Mouse (Mus musculus) mouse embryonic stem cell (cell line): ENCODE measurements around the gene Cd59a.
"Not testable (repeated sequence)": the region's sequence is repeated elsewhere in the genome, so short reads cannot be mapped to it uniquely, and the experiment has no call there.

Experiments used
- in situ Hi-C, 2 experiments: fragments of 300-500 bp; cut with MboI; formaldehyde crosslinking; loops; 1 replicate in 1 of 2; 3 replicates in 1 of 2; pipeline ENCODE4 v1.14.3; 2019 to 2020; ENCODE audit warnings: low sequenced_read_pairs in 2 of 2, low pct_unique_long_range_greater_than_20kb in 1 of 2, mixed read lengths in 1 of 2; ENCODE audit not compliant: unreplicated experiment in 1 of 2

The Cd59a gene

GRCm38 (mm10) chr2:104099231-104099585, 3.6 kb downstream of the Cd59a start:
- in situ Hi-C loops: no loop called here

GRCm38 (mm10) chr2:104099946-104100345, 4.3 kb downstream of the Cd59a start:
- in situ Hi-C loops: no loop called here

- in situ Hi-C loops: no loop called here
Observed at GRCm38 (mm10) chr2:104104800-104105199, 9.2 kb downstream of the Cd59a start.

- in situ Hi-C loops: not testable (repeated sequence)
Observed at GRCm38 (mm10) chr2:104109021-104109420, 13.4 kb downstream of the Cd59a start.

- in situ Hi-C loops: no loop called here
Observed at GRCm38 (mm10) chr2:104109528-104109927, 13.9 kb downstream of the Cd59a start.

- in situ Hi-C loops: no loop called here
Observed at GRCm38 (mm10) chr2:104110031-104110430, 14.4 kb downstream of the Cd59a start.

GRCm38 (mm10) chr2:104111170-104111797, 15.7 kb downstream of the Cd59a start:
- in situ Hi-C loops: not testable (repeated sequence)

- in situ Hi-C loops: not testable (repeated sequence)
Observed at GRCm38 (mm10) chr2:104113563-104113962, 18.0 kb downstream of the Cd59a start.

GRCm38 (mm10) chr2:104114898-104115297, 19.3 kb downstream of the Cd59a start:
- in situ Hi-C loops: no loop called here

GRCm38 (mm10) chr2:104117173-104117572, 21.6 kb downstream of the Cd59a start:
- in situ Hi-C loops: not testable (repeated sequence)

- in situ Hi-C loops: no loop called here
Observed at GRCm38 (mm10) chr2:104119097-104119496, 23.5 kb downstream of the Cd59a start.

- in situ Hi-C loops: loop anchor here in 1 of 2 experiments (10.0 kb wide), 1 partner anchor 86 kb away; no protein-coding TSS in a partner anchor
Observed at GRCm38 (mm10) chr2:104120312-104120711, 24.7 kb downstream of the Cd59a start.

- in situ Hi-C loops: loop anchor here in 1 of 2 experiments (10.0 kb wide), 1 partner anchor 87 kb away; no protein-coding TSS in a partner anchor
Observed at GRCm38 (mm10) chr2:104121681-104122504, 26.3 kb downstream of the Cd59a start.

- in situ Hi-C loops: loop anchor here in 1 of 2 experiments (10.0 kb wide), 1 partner anchor 88 kb away; no protein-coding TSS in a partner anchor
Observed at GRCm38 (mm10) chr2:104122505-104123378, 27.1 kb downstream of the Cd59a start, which contains the start of gene A930018P22Rik. Gene A930018P22Rik, plus strand, starts transcription at chr2:104122769.

GRCm38 (mm10) chr2:104123540-104123939, 27.9 kb downstream of the Cd59a start:
- in situ Hi-C loops: loop anchor here in 1 of 2 experiments (10.0 kb wide), 1 partner anchor 89 kb away; no protein-coding TSS in a partner anchor

GRCm38 (mm10) chr2:104124071-104124470, 28.5 kb downstream of the Cd59a start:
- in situ Hi-C loops: loop anchor here in 1 of 2 experiments (10.0 kb wide), 1 partner anchor 89 kb away; no protein-coding TSS in a partner anchor

- in situ Hi-C loops: loop anchor here (10.0 to 25.0 kb wide), 2 partner anchors 94 to 283 kb away; partner anchors contain the start of gene D430041D05Rik (in 1 of the 2)
Observed at GRCm38 (mm10) chr2:104128803-104129531, 33.4 kb downstream of the Cd59a start.

GRCm38 (mm10) chr2:104130165-104130564, 34.6 kb downstream of the Cd59a start:
- in situ Hi-C loops: loop anchor here (10.0 to 25.0 kb wide), 2 partner anchors 282 to 285 kb away; partner anchors contain the start of gene D430041D05Rik (in 2 of the 2)
